Mouse (Mus musculus) liver, postnatal 0 days (tissue): ENCODE results near the gene Ccdc33. TPM values are rescaled to one million over a fixed set of nuclear protein-coding genes. Genes with fewer than 3 reads are reported as not detected.
A peak's percentile ranks its signal among the peaks of the same experiment; 100 is the strongest.

Source experiments
- ATAC-seq: fragments of 200-750 bp; cut with Nextera tagmentation; 2 replicates; pipeline ENCODE4 v1.8.0; 2017; ENCODE audit warnings: mild to moderate bottlenecking, moderate library complexity
- DNase-seq: peaks from one replicate; pipeline ENCODE4 v3.0.0-alpha.2; 2016
- H3K27ac ChIP-seq: fragments of 300-500 bp; sonication (generic); 2 replicates; pipeline ENCODE4 v1.5.1; 2014; ENCODE audit warnings: antibody characterized with exemption, moderate library complexity, mild to moderate bottlenecking, low read depth
- H3K27me3 ChIP-seq: fragments of 300-500 bp; sonication (generic); 2 replicates; pipeline ENCODE4 v1.6.1; 2014; ENCODE audit warnings: low read length, control low read depth, mixed read lengths; ENCODE audit not compliant: insufficient read depth
- H3K36me3 ChIP-seq: fragments of 300-500 bp; sonication (generic); replicated peaks from 2 replicates; pipeline ENCODE4 v1.6.1; 2014; ENCODE audit warnings: mild to moderate bottlenecking, control low read depth, low read length, moderate library complexity, mixed read lengths; ENCODE audit not compliant: insufficient read depth
- H3K4me1 ChIP-seq: fragments of 300-500 bp; sonication (generic); 2 replicates; pipeline ENCODE4 v1.6.1; 2014; ENCODE audit warnings: antibody characterized with exemption, mild to moderate bottlenecking, control low read depth; ENCODE audit not compliant: insufficient read depth
- H3K4me2 ChIP-seq: fragments of 300-500 bp; sonication (generic); 2 replicates; pipeline ENCODE4 v1.6.1; 2014; ENCODE audit warnings: low read depth, mild to moderate bottlenecking, low read length, moderate library complexity, mixed read lengths
- H3K4me3 ChIP-seq: fragments of 300-500 bp; sonication (generic); 2 replicates; pipeline ENCODE4 v1.5.1; 2014; ENCODE audit warnings: low read depth, low read length
- H3K9ac ChIP-seq: fragments of 300-500 bp; sonication (generic); replicated peaks from 2 replicates; pipeline ENCODE4 v1.6.1; 2014; ENCODE audit warnings: mild to moderate bottlenecking, moderate library complexity
- H3K9me3 ChIP-seq: fragments of 300-500 bp; sonication (generic); 2 replicates; pipeline ENCODE4 v1.6.1; 2016; ENCODE audit warnings: mild to moderate bottlenecking, control low read depth, low read length, mixed read lengths
- CTCF ChIP-seq: sonication (generic); IDR thresholded peaks from 2 replicates; pipeline ENCODE4 v1.5.1; 2016; ENCODE audit warnings: antibody characterized with exemption, low read depth
- EP300 ChIP-seq: IDR thresholded peaks from 2 replicates; pipeline ENCODE4 v1.6.1; 2016; ENCODE audit warnings: antibody characterized with exemption, low read depth, mild to moderate bottlenecking
- WGBS: fragments of 180-500 bp; shearing (Covaris S2); extraction: QIAGEN DNeasy Blood & Tissue Kit; methylation state at CpG from one replicate; pipeline ENCODE4 v1.1.7; 2014; ENCODE audit not compliant: insufficient replicate concordance; 5-methylcytosine and 5-hydroxymethylcytosine counted together
- polyA plus RNA-seq: library from polyadenylated mRNA; unstranded; fragments of >200 nt; fragmentation: Nextera tagmentation; extraction: Ambion mirVana; gene quantifications from 2 replicates; pipeline ENCODE4 v1.2.1, GENCODE M21; 2015

Ccdc33 gene
- polyA plus RNA-seq, 1 experiment from 2014 or later = not detected

DNA sequence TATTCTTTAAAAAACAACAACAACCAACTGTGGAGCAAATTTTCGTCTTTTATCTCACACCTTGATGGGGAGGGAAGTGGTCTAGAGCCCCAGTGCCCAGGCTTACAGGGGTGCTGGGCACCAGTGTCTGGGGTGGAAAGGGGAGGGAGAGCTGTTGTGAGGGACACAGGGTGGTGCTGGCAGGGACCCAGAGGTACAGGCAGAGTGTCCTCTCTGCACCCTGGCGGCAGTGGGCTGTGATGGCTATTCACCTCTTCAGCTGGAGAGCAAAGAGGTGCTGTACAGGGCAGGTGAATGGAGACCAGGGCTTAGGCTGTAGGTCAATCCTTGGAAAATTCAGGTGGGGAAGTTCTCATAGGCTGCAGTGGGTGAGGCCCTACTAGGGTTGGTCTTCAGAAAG lies 118.9 kb downstream of the Ccdc33 start:
- TF ChIP-seq CTCF = no peak
- TF ChIP-seq EP300 = no peak

DNA sequence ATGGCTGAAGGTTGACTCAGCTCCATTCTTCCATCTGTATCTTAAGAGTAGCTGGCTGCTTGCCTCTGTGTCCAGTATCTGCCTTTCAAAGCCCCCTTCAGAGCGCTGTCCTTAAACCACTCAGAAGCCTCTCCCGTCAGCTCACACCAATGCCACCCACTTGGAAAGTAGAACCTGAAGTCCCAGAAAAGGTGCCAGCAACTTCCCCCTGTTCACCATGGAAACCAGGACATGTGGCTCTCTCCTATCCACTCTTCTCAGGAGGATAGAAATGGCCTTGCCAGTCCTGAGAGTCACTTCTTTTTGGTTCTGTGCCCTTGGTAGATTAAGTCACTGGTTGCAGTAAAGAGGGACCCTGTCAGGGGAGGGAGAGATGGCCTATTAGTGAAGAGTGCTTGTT lies 119.9 kb downstream of the Ccdc33 start:
- Histone ChIP-seq H3K4me2 (no peak overlapping the region), H3K27ac (no peak overlapping the region), H3K4me1 (peaks cover 8% of the 10 kb centered on the region), H3K9me3 (no peaks in the 10 kb centered on the region), H3K4me3 (no peak overlapping the region), H3K27me3 (peaks cover 13% of the 10 kb centered on the region), H3K9ac (no peak overlapping the region), H3K36me3 (no peaks in the 10 kb centered on the region)
- DNase-seq (no peak), ATAC-seq (no peak)
- WGBS = 69% methylated on average over 2 of the region's 2 CpGs
- no peak for TF ChIP-seq EP300

More for the DNA sequence above, 118.9 kb downstream of the Ccdc33 start:
- Histone ChIP-seq H3K4me3 (no peak overlapping the region), H3K4me2 (no peak overlapping the region), H3K4me1 (peaks cover 8% of the 10 kb centered on the region), H3K9me3 (no peaks in the 10 kb centered on the region), H3K9ac (no peak overlapping the region), H3K27me3 (peaks cover 13% of the 10 kb centered on the region), H3K36me3 (no peaks in the 10 kb centered on the region), H3K27ac (no peak overlapping the region)
- no peak for DNase-seq
- no peak for ATAC-seq
- 44% methylated on average over 2 of the region's 2 CpGs for WGBS

DNA sequence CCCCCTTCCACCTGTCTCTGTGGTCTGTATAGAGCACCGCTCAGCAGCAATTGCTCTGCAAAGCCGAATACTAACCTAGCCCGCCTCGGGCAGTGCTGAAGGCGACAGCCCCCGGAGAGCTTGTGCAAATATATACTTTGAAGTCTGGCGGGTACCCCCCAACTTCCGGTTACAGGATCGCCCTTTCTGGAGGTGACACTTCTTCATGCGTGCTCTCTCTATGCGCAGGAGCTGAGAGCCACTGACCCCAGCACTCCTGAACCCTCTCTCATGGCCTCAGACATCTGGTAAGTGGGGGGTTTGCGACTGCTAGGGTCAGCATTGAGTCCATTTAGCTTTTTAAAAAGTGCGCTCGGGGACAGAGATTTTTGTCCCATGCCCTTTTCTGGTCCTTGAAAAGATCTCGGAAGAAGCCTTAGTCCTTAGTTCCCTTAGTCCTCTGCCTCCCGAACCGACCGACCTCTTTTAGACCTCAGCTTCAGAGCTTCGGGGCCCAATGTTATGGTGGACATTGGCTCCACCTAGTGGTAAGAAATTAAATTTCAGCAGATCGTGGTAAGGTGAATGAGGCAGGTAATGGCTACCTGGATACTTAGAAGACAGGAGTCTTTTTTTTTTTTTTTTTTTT lies 120.5 kb downstream of the Ccdc33 start:
- ATAC-seq = peak; percentile 65; the same call in 1 of the 2 replicates
- Histone ChIP-seq H3K9me3 (no peaks in the 10 kb centered on the region), H3K27me3 (peaks cover 13% of the 10 kb centered on the region), H3K27ac (no peak overlapping the region), H3K4me1 (peaks cover 8% of the 10 kb centered on the region), H3K36me3 (no peaks in the 10 kb centered on the region), H3K9ac (no peak overlapping the region), H3K4me3 (peak overlapping the region; percentile 19; the same call in 1 of the 2 replicates), H3K4me2 (peak overlapping the region; percentile 68)
- 1% methylated on average over 20 of the region's 20 CpGs for WGBS
- DNase-seq = peak; percentile 52
- TF ChIP-seq EP300 (no peak), CTCF (peak; percentile 85)

DNA sequence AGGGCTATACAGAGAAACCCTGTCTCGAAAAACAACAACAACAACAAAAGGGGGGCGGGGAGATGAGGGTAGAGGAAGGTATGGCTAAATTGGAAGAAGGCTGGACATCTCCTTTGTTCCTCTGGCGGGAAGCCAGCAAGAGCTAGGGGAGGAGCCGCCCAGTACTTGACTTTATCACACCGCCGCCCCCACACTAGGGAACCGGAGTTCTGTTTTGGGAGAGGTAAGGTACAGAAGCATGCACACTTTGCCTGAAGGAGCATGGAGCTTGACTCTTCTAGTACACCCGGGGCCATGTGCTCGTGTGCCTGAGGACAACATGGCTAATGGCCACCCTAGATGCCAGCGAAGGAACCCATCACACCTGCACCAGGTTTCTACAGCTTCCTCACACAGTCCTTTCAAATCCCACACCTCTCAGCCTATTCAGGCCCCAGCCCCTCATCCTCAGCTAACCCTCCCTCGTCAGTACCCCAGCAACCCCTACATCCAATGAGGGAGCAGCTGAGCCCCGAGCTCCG lies 121.1 kb downstream of the Ccdc33 start:
- peak overlapping the region; percentile 68 for H3K4me2 ChIP-seq
- TF ChIP-seq EP300 (no peak), CTCF (no peak)
- no peak overlapping the region for H3K9ac ChIP-seq
- no peaks in the 10 kb centered on the region for H3K9me3 ChIP-seq
- ATAC-seq = no peak
- no peaks in the 10 kb centered on the region for H3K36me3 ChIP-seq
- 0 out of 2 replicates have a peak overlapping the region, but pooled peaks have one; percentile 19 for H3K4me3 ChIP-seq
- no peak overlapping the region for H3K27ac ChIP-seq
- DNase-seq = no peak
- WGBS = 23% methylated on average over 13 of the region's 13 CpGs
- peaks cover 13% of the 10 kb centered on the region for H3K27me3 ChIP-seq
- peaks cover 8% of the 10 kb centered on the region for H3K4me1 ChIP-seq

DNA sequence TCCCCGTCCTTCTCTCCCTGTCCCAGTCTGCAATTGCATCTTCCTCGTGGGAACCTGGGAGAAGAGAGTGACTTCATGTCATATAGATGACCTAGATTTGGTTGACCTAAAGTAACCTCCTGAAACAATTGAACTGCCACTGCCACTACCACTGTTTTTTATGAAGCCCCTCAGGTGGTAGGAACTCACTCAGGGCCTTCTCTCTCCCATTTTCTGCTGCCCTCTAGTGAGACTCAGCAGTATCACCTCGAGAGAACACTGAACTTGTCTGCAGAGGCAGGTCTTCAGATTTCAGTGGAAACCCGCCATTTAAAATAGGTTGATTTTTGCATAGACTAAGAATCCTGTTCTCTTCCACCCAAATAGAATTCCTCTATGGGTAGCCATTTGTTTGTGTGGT lies 123.3 kb downstream of the Ccdc33 start:
- Histone ChIP-seq H3K4me2 (no peak overlapping the region), H3K9me3 (no peaks in the 10 kb centered on the region), H3K27ac (no peak overlapping the region), H3K4me1 (peaks cover 8% of the 10 kb centered on the region), H3K27me3 (peaks cover 13% of the 10 kb centered on the region), H3K9ac (no peak overlapping the region), H3K4me3 (no peak overlapping the region), H3K36me3 (no peaks in the 10 kb centered on the region)
- ATAC-seq (no peak), DNase-seq (no peak)
- TF ChIP-seq CTCF = peak; percentile 62
- TF ChIP-seq EP300 = no peak
- WGBS = 38% methylated on average over 4 of the region's 4 CpGs

DNA sequence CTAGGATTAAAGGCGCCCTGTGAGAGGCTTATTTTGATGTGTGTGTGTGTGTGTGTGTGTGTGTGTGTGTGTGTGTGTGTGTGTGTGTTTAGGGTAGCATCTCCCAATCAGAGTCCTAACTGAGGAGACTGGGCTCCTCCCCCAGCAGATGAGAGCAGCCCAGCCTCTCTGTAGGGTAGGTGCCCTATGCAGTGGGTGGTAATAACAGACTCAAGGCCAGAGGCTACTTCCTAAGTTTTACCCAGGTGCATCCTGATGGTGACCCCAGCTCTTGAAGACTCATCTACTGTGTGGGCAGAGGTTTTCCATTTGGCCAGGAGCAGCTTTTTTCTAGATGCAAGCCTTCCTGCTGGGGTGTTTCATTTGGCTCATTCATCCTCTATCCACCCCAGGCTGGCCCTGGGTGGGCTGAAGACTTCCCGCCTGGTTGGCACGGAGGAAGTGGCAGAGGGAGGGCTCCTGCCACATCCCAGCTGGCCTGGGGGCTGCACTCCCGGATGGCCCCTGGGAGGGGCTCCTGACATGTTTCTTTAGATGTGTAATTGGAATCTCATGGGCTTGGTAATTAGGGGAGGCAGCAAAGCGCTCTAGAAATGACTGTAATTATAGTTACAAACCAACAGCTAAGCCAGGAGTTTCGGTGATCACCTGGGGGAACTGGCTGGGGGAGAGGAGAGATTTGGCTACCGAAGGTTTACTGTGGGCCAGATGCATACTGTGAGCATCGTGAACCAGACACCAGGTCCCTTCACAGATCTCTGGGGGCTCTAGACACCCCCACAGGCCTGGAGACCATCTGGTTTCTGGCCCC lies 125.6 kb downstream of the Ccdc33 start:
- no peak for DNase-seq
- no peaks in the 10 kb centered on the region for H3K36me3 ChIP-seq
- H3K27ac ChIP-seq = no peak overlapping the region
- 58% methylated on average over 8 of the region's 8 CpGs for WGBS
- no peak overlapping the region for H3K4me3 ChIP-seq
- ATAC-seq = no peak
- H3K4me2 ChIP-seq = no peak overlapping the region
- no peaks in the 10 kb centered on the region for H3K9me3 ChIP-seq
- no peak overlapping the region for H3K9ac ChIP-seq
- peaks cover 5% of the 10 kb centered on the region for H3K4me1 ChIP-seq
- H3K27me3 ChIP-seq = peaks cover 11% of the 10 kb centered on the region
- TF ChIP-seq EP300 (no peak), CTCF (no peak)
